Mouse (Mus musculus) T-helper 1 cell (primary cell): ENCODE data around the gene Plekhg6.

Source experiments
- in situ Hi-C: fragments of 300-600 bp; cut with MboI, MseI; formaldehyde crosslinking; loops from one replicate; pipeline ENCODE4 v1.15.1; 2025; ENCODE audit warnings: high pct_unique_total_duplicates

Plekhg6 gene

GRCm38 (mm10) chr6:125386080-125386479, 5.5 kb upstream of the Plekhg6 start:
- in situ Hi-C loops: no loop called here

- in situ Hi-C loops: no loop called here
Measured at GRCm38 (mm10) chr6:125385066-125385974, 4.7 kb upstream of the Plekhg6 start.

DNA sequence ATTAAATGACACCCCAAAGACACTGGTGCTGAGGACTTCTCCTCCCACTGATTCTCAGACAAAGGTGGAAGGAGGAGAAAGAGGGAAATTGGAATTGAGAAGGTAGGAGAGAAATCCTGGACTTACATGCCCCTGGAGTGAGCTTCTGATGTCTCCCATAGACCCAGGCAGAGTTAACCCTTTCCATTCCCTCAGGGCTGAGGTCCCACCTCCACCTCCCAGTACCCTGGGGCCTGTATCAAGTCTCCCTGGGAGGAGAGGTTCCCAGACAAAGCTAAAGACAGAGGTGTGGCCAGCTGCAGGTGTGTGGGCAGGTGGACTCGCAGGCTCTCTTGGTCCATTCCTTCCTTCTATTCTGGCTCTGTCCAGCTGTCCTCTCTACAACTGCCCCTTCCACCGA, 1.4 kb upstream of the Plekhg6 start:
- in situ Hi-C loops: no loop called here

DNA sequence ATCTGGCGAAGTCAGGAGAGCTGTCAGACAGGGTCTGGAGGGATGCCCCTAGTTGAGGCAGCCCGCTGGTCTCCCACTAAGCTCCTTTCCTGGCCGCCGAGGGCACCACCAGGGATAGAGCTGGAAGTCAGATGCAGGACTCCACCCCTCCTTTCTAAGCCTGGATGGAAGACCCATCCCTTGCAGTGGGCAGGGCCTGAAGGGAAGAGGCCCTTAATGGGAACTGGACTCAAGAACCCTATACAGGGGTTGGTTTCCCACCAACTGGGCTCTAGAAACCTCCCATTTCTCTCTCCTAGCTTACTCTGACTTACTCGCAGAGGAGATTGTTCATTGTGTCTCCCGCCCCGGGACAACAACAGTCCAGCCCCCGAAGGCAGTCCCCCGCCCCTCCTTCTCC, 812 bp downstream of the Plekhg6 start:
- in situ Hi-C loops: no loop called here

DNA sequence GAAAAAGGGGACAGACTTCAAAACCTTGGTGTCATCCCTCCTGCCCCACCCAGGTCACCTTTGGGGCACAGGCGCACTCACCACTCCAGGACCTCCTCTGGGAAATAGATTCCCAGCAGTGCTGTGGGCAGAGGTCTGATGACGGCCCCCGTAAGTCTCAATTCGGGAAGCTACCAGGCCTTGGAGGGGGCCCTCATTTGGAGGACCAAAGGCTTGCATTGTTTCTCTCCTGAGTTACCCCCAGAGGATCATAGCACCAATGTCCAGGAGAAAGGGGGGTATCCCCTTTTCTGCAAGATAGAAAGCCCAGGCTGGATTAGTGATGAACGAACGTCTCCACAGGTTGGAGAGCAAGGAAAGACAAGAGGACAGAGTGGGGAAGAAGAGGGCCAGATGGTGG, 2.0 kb downstream of the Plekhg6 start:
- in situ Hi-C loops: no loop called here

- in situ Hi-C loops: no loop called here
Measured at GRCm38 (mm10) chr6:125377582-125378451, 2.8 kb downstream of the Plekhg6 start.

DNA sequence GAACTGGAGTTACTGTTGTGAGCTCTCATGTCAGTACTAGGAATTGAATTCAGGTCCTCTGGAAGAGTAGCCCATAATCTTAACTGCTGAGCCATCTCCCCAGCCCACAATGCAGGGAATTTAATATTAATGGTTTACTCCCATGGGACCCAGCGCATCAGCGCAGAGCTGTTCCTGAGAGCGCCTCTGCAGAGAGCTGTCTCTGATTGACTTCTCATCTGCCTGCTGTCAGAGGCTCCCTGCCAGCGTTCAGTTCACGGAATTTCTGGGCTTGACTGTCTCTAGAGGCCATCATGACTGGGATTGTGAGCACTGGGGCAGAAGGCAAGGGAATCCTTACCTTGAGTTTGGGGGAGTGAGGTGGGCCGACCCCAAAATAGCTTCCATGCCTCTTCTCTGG, 3.6 kb downstream of the Plekhg6 start:
- in situ Hi-C loops: no loop called here

DNA sequence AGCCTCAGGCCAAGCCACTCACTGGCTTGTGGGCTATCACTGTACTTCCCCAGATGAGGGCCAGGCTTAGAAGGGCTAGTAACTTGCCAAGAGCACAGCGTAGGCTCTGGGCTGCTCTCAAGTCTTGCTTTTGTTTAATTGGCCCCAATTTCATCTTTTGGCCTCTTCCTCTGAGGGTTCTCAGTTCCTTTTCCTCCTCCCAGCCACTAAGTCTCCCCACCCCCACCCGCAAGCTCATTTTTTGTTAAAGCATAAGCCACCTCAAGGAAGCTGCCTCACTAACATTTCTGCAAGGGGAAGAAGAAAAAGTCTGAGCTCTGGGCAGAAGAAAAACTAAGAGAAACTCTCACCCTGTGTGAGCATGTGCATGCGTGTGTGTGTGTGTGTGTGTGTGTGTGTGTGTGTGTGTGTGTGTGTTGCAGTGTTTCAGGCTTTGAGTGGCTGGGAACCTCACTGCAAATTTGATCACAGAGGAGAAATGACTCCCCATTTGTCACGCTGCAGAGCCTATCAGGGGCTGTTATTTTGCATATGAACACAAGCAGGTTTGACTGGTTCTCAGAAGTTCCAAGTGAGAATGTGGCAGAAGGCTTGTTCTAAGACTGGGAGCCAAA, 12.7 kb downstream of the Plekhg6 start:
- in situ Hi-C loops: no loop called here

- in situ Hi-C loops: no loop called here
Measured at GRCm38 (mm10) chr6:125366133-125366532, 14.5 kb downstream of the Plekhg6 start.

- in situ Hi-C loops: no loop called here
Measured at GRCm38 (mm10) chr6:125365522-125365921, 15.1 kb downstream of the Plekhg6 start.

GRCm38 (mm10) chr6:125364448-125364847, 16.1 kb downstream of the Plekhg6 start:
- in situ Hi-C loops: loop anchor here (5.0 kb wide), 1 partner anchor 92 kb away; no protein-coding TSS in a partner anchor

DNA sequence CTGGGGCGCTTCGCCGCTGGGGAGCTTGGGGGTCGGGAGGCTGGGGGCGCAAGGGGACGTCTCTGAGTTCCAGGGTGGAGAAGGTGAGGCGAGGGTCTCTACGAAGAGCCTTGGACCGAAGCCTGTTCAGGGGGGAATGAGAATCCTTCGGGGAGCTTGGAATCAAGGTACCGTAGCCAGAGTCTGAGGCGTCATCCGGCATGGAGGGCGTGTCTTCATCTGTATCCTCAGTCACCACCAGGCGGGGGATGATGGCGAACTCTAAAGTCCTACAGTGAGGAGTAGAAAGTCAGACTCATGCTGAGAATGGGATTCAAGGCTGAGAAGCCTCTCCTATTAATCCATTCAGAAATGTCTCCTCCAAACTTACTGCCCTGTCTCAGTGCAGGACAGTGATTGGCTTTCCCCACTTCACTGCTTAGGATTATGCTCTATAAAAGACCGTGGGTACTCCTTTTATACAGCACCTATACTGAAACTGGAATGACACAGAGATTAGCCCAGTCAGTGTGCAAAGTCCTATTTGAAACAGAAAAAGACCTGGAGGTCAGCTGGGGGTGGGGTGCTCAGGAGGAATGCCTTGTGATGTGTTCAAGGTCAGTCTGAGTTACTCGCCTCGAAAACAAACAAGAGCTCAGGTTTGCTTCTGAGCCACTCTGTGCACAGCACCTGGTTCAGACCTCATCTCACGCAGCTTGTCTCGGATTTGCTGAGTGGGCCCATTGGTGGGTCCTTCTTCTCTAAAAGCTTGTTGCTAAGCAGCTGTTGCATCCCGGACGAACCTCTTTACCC, 16.9 kb downstream of the Plekhg6 start:
- in situ Hi-C loops: loop anchor here (5.0 kb wide), 1 partner anchor 91 kb away; no protein-coding TSS in a partner anchor

GRCm38 (mm10) chr6:125363021-125363420, 17.6 kb downstream of the Plekhg6 start:
- in situ Hi-C loops: loop anchor here (5.0 kb wide), 1 partner anchor 91 kb away; no protein-coding TSS in a partner anchor

DNA sequence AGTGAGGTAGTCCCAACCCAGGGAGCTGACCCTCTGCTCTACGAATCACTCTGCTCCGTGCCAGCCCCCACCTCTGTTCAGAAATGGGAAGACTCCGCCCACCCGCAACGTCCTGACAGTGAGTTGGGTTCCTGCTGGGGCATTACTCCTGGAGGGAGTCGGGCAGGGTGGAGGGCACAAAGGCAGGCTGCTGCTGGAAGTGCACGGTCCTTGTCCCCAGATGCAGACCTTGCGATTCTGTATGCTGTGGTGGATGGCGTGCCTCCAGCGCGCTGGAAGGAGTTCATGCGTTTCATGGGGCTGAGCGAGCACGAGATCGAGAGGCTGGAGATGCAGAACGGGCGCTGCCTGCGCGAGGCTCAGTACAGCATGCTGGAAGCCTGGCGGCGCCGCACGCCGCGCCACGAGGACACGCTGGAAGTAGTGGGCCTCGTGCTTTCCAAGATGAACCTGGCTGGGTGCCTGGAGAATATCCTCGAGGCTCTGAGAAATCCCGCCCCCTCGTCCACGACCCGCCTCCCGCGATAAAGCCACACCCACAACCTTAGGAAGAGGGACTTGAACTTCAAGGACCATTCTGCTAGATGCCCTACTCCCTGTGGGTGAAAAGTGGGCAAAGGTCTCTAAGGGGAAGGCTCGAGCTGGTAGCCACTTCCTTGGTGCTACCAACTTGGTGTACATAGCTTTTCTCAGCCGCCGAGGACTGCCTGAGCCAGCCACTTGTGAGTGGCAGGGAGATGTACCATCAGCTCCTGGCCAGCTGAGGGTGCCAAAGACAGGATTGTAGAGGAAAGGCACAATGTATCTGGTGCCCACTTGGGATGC, 18.9 kb downstream of the Plekhg6 start:
- in situ Hi-C loops: loop anchor here (5.0 kb wide), 1 partner anchor 89 kb away; no protein-coding TSS in a partner anchor

DNA sequence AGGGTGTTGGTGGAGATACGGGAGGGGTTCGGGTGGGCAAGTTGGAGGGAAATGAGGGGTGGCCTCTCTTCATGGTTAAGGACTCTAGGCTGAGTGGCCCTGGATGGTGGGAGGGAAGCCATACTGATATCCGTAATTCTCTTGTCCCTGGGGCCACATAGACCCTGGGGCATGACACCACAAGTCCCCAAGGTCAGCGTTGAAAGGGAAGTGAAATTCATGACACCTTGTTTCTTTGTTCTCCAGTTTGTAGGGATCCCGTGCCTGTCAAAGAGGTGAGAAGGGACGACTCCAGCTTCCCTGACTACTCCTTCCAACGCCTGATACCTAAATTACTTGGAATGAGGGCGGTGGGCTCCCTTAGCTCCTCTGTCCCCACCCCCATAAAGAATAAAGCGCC, 19.7 kb downstream of the Plekhg6 start:
- in situ Hi-C loops: loop anchor here (5.0 kb wide), 1 partner anchor 89 kb away; no protein-coding TSS in a partner anchor

DNA sequence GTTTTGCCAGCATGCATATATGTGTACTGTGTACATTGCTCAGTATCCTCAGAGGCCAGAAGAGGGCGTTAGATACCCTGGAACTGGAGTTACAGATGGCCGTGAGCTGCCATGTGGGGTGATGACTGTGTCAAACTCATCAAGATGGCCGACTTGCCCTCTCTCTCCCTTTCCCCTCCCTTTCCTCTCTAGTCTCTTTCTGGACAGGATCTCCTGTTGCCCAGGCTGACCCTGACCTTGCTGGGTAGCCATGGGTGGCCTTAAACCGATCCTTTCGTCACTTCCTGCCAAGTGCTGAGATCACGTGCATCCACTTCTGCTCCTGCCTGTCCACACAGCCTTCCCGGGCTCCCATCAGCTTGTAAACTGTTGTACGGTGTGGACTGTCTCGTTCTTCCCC, 20.6 kb downstream of the Plekhg6 start:
- in situ Hi-C loops: loop anchor here (5.0 kb wide), 1 partner anchor 88 kb away; no protein-coding TSS in a partner anchor

DNA sequence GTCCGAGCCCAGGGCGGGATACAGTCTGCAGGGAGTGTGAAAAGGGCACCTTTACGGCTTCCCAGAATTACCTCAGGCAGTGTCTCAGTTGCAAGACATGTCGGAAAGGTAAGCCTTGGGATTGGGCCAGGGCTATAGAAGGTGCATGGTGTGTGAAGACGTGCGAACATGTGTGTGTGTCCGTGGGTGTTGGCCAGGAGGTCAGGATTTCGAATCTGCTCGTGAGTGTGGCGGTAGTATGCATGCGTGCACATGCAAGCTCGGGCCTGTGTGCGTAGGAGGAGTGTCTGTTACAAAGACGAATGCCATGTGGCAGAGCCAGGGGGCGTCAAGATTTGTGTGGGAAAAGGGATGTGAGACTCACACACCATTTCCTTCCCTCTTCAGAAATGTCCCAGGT, 23.3 kb downstream of the Plekhg6 start:
- in situ Hi-C loops: no loop called here

DNA sequence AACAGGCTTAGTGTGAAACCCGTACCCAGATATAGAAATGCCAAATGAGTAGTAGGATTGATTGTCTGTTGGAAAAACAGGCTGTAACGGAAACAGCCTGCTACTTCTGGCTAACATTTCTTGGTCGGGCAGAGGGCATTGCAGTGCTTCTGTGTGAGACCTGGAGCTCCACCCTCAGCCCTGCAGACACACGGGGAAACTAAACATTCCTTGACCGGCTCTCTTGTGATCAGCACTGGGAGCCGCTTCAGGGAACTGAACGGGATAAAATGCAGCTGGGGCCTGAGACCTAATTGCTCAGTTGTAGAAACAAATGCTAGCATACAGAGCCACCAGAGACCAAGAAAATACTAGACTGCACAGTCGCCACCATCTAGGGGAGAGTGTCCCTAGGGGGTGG, 24.3 kb downstream of the Plekhg6 start:
- in situ Hi-C loops: no loop called here

- in situ Hi-C loops: no loop called here
Measured at GRCm38 (mm10) chr6:125355197-125355741, 25.3 kb downstream of the Plekhg6 start.
